Mouse (Mus musculus): ENCODE results near the gene Myo6. TPM values are rescaled to one million over a fixed set of nuclear protein-coding genes. Genes with fewer than 3 reads are reported as not detected.

Gene Myo6
- polyA plus RNA-seq, 2 experiments = 7.6 to 11.1 TPM

- H3K4me2 ChIP-seq (replicated peaks; ENCODE audit: low read depth, low read length, severe bottlenecking) = no peak overlapping the region
- ATAC-seq (ENCODE audit: low FRiP score, low read depth) (no peak), DNase-seq (ENCODE audit: low spot score) (no peak)
- no peak overlapping the region for H3K9ac ChIP-seq (ENCODE audit: low read depth, low read length, severe bottlenecking)
- no peak for TF ChIP-seq POLR2A (IDR thresholded peaks at IDR 0.05; ENCODE audit: borderline replicate concordance, extremely low read depth, insufficient read depth, insufficient read length)
- no peak overlapping the region for H3K27ac ChIP-seq (replicated peaks; ENCODE audit: low read depth, low read length)
- H3K27me3 ChIP-seq (ENCODE audit: control insufficient read depth, insufficient read depth, low read length) = no peaks in the 10 kb centered on the region
- H3K36me3 ChIP-seq (ENCODE audit: control insufficient read depth, insufficient read depth, low read length) = no peaks in the 10 kb centered on the region
- H3K9me3 ChIP-seq (ENCODE audit: control insufficient read depth, low read length) = no peaks in the 10 kb centered on the region
- no peaks in the 10 kb centered on the region for H3K4me1 ChIP-seq (ENCODE audit: control insufficient read depth, insufficient read depth, low read length)
- no peak overlapping the region for H3K4me3 ChIP-seq (replicated peaks; ENCODE audit: low read length)
- WGBS = 92% methylated on average over 5 of the region's 5 CpGs
These were observed 15.9 kb downstream of the Myo6 start for GRCm38 (mm10) chr9:80180771-80181170.

- Histone ChIP-seq H3K9ac (ENCODE audit: low read depth, low read length, severe bottlenecking) (no peak overlapping the region), H3K4me3 (replicated peaks; ENCODE audit: low read length) (no peak overlapping the region), H3K4me1 (ENCODE audit: control insufficient read depth, insufficient read depth, low read length) (no peaks in the 10 kb centered on the region), H3K27ac (replicated peaks; ENCODE audit: low read depth, low read length) (no peak overlapping the region), H3K36me3 (ENCODE audit: control insufficient read depth, insufficient read depth, low read length) (no peaks in the 10 kb centered on the region), H3K4me2 (replicated peaks; ENCODE audit: low read depth, low read length, severe bottlenecking) (no peak overlapping the region), H3K27me3 (ENCODE audit: control insufficient read depth, insufficient read depth, low read length) (no peaks in the 10 kb centered on the region), H3K9me3 (ENCODE audit: control insufficient read depth, low read length) (no peaks in the 10 kb centered on the region)
- DNase-seq (ENCODE audit: low spot score) = no peak
- WGBS = 88% methylated on average over 1 of the region's 1 CpGs
- TF ChIP-seq POLR2A (IDR thresholded peaks at IDR 0.05; ENCODE audit: borderline replicate concordance, extremely low read depth, insufficient read depth, insufficient read length) = no peak
- ATAC-seq (ENCODE audit: low FRiP score, low read depth) = no peak
These were observed 16.9 kb downstream of the Myo6 start for GRCm38 (mm10) chr9:80181692-80182091.

DNA sequence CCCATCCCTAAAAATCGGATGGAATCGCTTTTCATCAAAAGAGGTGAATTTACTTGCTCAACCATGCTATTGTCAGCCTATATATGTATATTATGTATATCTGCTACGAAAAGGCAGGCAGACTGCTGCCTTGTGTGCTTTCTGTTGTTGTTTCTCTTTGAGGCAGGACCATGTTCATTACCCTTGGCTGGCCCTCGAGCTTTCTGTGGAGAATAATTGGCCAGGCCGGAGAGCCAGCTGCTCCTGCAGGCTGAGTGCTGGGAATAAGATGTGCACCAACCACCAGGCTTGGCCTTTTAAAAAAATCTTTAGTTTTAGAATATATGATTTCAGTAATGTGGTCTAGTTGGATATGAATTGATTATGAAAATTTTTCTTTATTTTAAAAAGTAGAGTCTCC is 19.3 kb downstream of the Myo6 start:
- Histone ChIP-seq H3K27ac (replicated peaks; ENCODE audit: low read depth, low read length) (no peak overlapping the region), H3K4me1 (ENCODE audit: control insufficient read depth, insufficient read depth, low read length) (no peaks in the 10 kb centered on the region), H3K4me3 (replicated peaks; ENCODE audit: low read length) (no peak overlapping the region), H3K4me2 (replicated peaks; ENCODE audit: low read depth, low read length, severe bottlenecking) (no peak overlapping the region), H3K9me3 (ENCODE audit: control insufficient read depth, low read length) (no peaks in the 10 kb centered on the region), H3K9ac (ENCODE audit: low read depth, low read length, severe bottlenecking) (no peak overlapping the region), H3K36me3 (ENCODE audit: control insufficient read depth, insufficient read depth, low read length) (no peaks in the 10 kb centered on the region), H3K27me3 (ENCODE audit: control insufficient read depth, insufficient read depth, low read length) (no peaks in the 10 kb centered on the region)
- DNase-seq (ENCODE audit: low spot score) = no peak
- TF ChIP-seq POLR2A (IDR thresholded peaks at IDR 0.05; ENCODE audit: borderline replicate concordance, extremely low read depth, insufficient read depth, insufficient read length) = no peak
- WGBS = 77% methylated on average over 5 of the region's 5 CpGs
- ATAC-seq (ENCODE audit: low FRiP score, low read depth) = no peak

- no peak for TF ChIP-seq POLR2A (IDR thresholded peaks at IDR 0.05; ENCODE audit: borderline replicate concordance, extremely low read depth, insufficient read depth, insufficient read length)
- H3K9me3 ChIP-seq (ENCODE audit: control insufficient read depth, low read length) = no peaks in the 10 kb centered on the region
- no peak for DNase-seq (ENCODE audit: low spot score)
- H3K9ac ChIP-seq (ENCODE audit: low read depth, low read length, severe bottlenecking) = no peak overlapping the region
- no peak overlapping the region for H3K4me2 ChIP-seq (replicated peaks; ENCODE audit: low read depth, low read length, severe bottlenecking)
- H3K27ac ChIP-seq (replicated peaks; ENCODE audit: low read depth, low read length) = no peak overlapping the region
- H3K36me3 ChIP-seq (ENCODE audit: control insufficient read depth, insufficient read depth, low read length) = no peaks in the 10 kb centered on the region
- 53% methylated on average over 3 of the region's 3 CpGs for WGBS
- H3K27me3 ChIP-seq (ENCODE audit: control insufficient read depth, insufficient read depth, low read length) = no peaks in the 10 kb centered on the region
- H3K4me3 ChIP-seq (replicated peaks; ENCODE audit: low read length) = no peak overlapping the region
- H3K4me1 ChIP-seq (ENCODE audit: control insufficient read depth, insufficient read depth, low read length) = no peaks in the 10 kb centered on the region
- no peak for ATAC-seq (ENCODE audit: low FRiP score, low read depth)
These were observed 20.9 kb downstream of the Myo6 start for GRCm38 (mm10) chr9:80185737-80186136.

DNA sequence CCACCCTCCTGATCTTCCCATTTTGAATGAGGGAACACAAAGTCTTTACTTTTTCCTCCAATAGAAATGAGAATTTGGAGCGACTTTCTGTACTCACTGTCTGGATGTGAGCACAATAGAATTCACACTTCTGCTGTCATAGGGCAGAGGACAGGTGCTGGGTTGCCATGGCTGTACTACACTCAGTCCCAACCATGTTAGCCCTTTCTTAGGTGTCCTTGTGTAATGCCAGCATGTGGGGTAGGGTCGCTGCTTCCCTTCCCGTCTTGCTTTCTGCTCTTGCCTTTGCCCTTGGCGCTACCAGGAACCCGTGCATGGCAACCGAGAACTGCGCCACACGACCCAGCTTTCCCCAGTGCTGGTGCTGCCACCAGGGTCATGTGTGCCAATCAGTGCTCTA is 21.9 kb downstream of the Myo6 start:
- no peak overlapping the region for H3K4me3 ChIP-seq (replicated peaks; ENCODE audit: low read length)
- DNase-seq (ENCODE audit: low spot score) (no peak), ATAC-seq (ENCODE audit: low FRiP score, low read depth) (no peak; the same call in 1 of the 2 replicates)
- TF ChIP-seq POLR2A (IDR thresholded peaks at IDR 0.05; ENCODE audit: borderline replicate concordance, extremely low read depth, insufficient read depth, insufficient read length) = no peak
- H3K36me3 ChIP-seq (ENCODE audit: control insufficient read depth, insufficient read depth, low read length) = no peaks in the 10 kb centered on the region
- WGBS = 95% methylated on average over 8 of the region's 8 CpGs
- H3K4me2 ChIP-seq (replicated peaks; ENCODE audit: low read depth, low read length, severe bottlenecking) = no peak overlapping the region
- no peak overlapping the region for H3K27ac ChIP-seq (replicated peaks; ENCODE audit: low read depth, low read length)
- H3K4me1 ChIP-seq (ENCODE audit: control insufficient read depth, insufficient read depth, low read length) = no peaks in the 10 kb centered on the region
- no peaks in the 10 kb centered on the region for H3K9me3 ChIP-seq (ENCODE audit: control insufficient read depth, low read length)
- no peaks in the 10 kb centered on the region for H3K27me3 ChIP-seq (ENCODE audit: control insufficient read depth, insufficient read depth, low read length)
- no peak overlapping the region for H3K9ac ChIP-seq (ENCODE audit: low read depth, low read length, severe bottlenecking)

DNA sequence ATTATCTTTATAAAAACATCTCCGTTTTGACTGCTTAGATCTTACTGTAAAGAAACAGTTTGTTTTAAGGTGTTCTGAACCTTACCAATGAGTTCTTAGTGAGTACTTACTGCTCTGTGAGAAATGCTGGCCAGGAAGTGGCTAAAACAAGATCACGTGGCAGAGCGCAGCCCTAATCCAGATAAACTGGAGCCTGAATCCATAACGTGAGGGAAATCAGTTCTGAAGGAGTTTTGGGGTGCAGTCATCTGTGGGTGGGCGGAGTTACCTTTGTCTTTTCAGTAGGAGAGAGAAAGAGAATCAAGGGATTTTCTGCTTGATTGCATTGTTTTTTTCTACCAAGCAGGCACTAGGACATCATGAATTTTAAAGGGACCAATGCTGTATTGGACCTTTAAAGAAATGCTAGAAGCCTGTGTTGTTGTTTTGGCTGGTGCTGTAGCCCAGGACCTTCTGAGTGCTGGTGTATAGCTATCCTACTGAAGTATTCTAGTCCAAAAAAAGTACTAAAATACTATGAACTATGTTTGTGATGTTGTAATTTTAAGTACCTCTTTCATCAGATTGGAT is 23.6 kb downstream of the Myo6 start:
- 64% methylated on average over 5 of the region's 5 CpGs for WGBS
- no peak for TF ChIP-seq POLR2A (IDR thresholded peaks at IDR 0.05; ENCODE audit: borderline replicate concordance, extremely low read depth, insufficient read depth, insufficient read length)

More for the DNA sequence above, 23.6 kb downstream of the Myo6 start:
- H3K36me3 ChIP-seq (ENCODE audit: control insufficient read depth, insufficient read depth, low read length) = no peaks in the 10 kb centered on the region
- H3K27ac ChIP-seq (replicated peaks; ENCODE audit: low read depth, low read length) = no peak overlapping the region
- no peak overlapping the region for H3K9ac ChIP-seq (ENCODE audit: low read depth, low read length, severe bottlenecking)
- no peak for DNase-seq (ENCODE audit: low spot score)
- no peak overlapping the region for H3K4me2 ChIP-seq (replicated peaks; ENCODE audit: low read depth, low read length, severe bottlenecking)
- H3K4me1 ChIP-seq (ENCODE audit: control insufficient read depth, insufficient read depth, low read length) = peaks cover 3% of the 10 kb centered on the region; the same call in 1 of the 2 replicates
- no peak overlapping the region for H3K4me3 ChIP-seq (replicated peaks; ENCODE audit: low read length)
- no peak for ATAC-seq (ENCODE audit: low FRiP score, low read depth)
- no peaks in the 10 kb centered on the region for H3K9me3 ChIP-seq (ENCODE audit: control insufficient read depth, low read length)
- no peaks in the 10 kb centered on the region for H3K27me3 ChIP-seq (ENCODE audit: control insufficient read depth, insufficient read depth, low read length)
